Mouse (Mus musculus): Measurements from ENCODE around the gene Krt25. TPM values are rescaled to one million over a fixed set of nuclear protein-coding genes. Genes with fewer than 3 reads are reported as not detected.
A peak's percentile ranks its signal among the peaks of the same experiment; 100 is the strongest.

Krt25 gene
- 0.07 TPM in 1 of 2 replicates, not detected in the other for polyA plus RNA-seq (2016; fragmentation: Nextera tagmentation; extraction: Ambion mirVana)

- H3K4me3 ChIP-seq: no peak within 1 kb of the TSS
- H3K27ac ChIP-seq: no peak within 1 kb of the TSS
- 93% methylated on average over 11 of the region's 11 CpGs for WGBS
- H3K36me3 ChIP-seq: no peaks in the 10 kb centered on the region
- peaks cover 4% of the 10 kb centered on the region for H3K4me1 ChIP-seq (replicated peaks)
- no peaks in the 10 kb centered on the region for H3K27me3 ChIP-seq (ENCODE audit: insufficient read depth, poor library complexity, severe bottlenecking)
- H3K9me3 ChIP-seq: no peaks in the 10 kb centered on the region
- DNase-seq (ENCODE audit: low spot score): no peak
These were observed at the start of gene Krt25 for GRCm38 (mm10) chr11:99322851-99323250. Krt25 (minus strand) TSS chr11:99322951.

GRCm38 (mm10) chr11:99369853-99370451 lies 47.2 kb upstream of the Krt25 start:
- no peak for DNase-seq (ENCODE audit: low spot score)
- no peaks in the 10 kb centered on the region for H3K4me1 ChIP-seq (replicated peaks)
- H3K36me3 ChIP-seq: no peaks in the 10 kb centered on the region
- 87% methylated on average over 8 of the region's 8 CpGs for WGBS
- no peak overlapping the region for H3K27ac ChIP-seq
- H3K4me3 ChIP-seq: no peak overlapping the region
- H3K27me3 ChIP-seq (ENCODE audit: insufficient read depth, poor library complexity, severe bottlenecking): no peaks in the 10 kb centered on the region
- H3K9me3 ChIP-seq: no peaks in the 10 kb centered on the region

- 11% methylated on average over 3 of the region's 3 CpGs for WGBS
- Histone ChIP-seq H3K4me1 (replicated peaks) (no peaks in the 10 kb centered on the region), H3K27ac (no peak overlapping the region), H3K36me3 (no peaks in the 10 kb centered on the region), H3K27me3 (ENCODE audit: insufficient read depth, poor library complexity, severe bottlenecking) (no peaks in the 10 kb centered on the region), H3K9me3 (no peaks in the 10 kb centered on the region), H3K4me3 (no peak overlapping the region)
- DNase-seq (ENCODE audit: low spot score): peak; percentile 22
These were observed 46.5 kb upstream of the Krt25 start for GRCm38 (mm10) chr11:99369229-99369628.

GRCm38 (mm10) chr11:99366791-99367190 lies 44.0 kb upstream of the Krt25 start:
- Histone ChIP-seq H3K27me3 (ENCODE audit: insufficient read depth, poor library complexity, severe bottlenecking) (no peaks in the 10 kb centered on the region), H3K4me3 (no peak overlapping the region), H3K27ac (no peak overlapping the region), H3K36me3 (no peaks in the 10 kb centered on the region), H3K4me1 (replicated peaks) (no peaks in the 10 kb centered on the region), H3K9me3 (no peaks in the 10 kb centered on the region)
- 51% methylated on average over 10 of the region's 10 CpGs for WGBS
- no peak for DNase-seq (ENCODE audit: low spot score)

- Histone ChIP-seq H3K36me3 (no peaks in the 10 kb centered on the region), H3K27ac (no peak overlapping the region), H3K9me3 (no peaks in the 10 kb centered on the region), H3K4me3 (no peak overlapping the region), H3K4me1 (replicated peaks) (no peaks in the 10 kb centered on the region), H3K27me3 (ENCODE audit: insufficient read depth, poor library complexity, severe bottlenecking) (no peaks in the 10 kb centered on the region)
- 26% methylated on average over 9 of the region's 9 CpGs for WGBS
- peak; percentile 34 for DNase-seq (ENCODE audit: low spot score)
These were observed 41.7 kb upstream of the Krt25 start for GRCm38 (mm10) chr11:99364412-99364811.

- Histone ChIP-seq H3K27me3 (ENCODE audit: insufficient read depth, poor library complexity, severe bottlenecking) (no peaks in the 10 kb centered on the region), H3K4me3 (no peak overlapping the region), H3K9me3 (no peaks in the 10 kb centered on the region), H3K4me1 (replicated peaks) (no peaks in the 10 kb centered on the region), H3K27ac (no peak overlapping the region), H3K36me3 (no peaks in the 10 kb centered on the region)
- 90% methylated on average over 8 of the region's 8 CpGs for WGBS
- no peak for DNase-seq (ENCODE audit: low spot score)
These were observed 38.7 kb upstream of the Krt25 start for GRCm38 (mm10) chr11:99361423-99361822.

- H3K4me3 ChIP-seq: no peak within 1 kb of the TSS
- H3K27ac ChIP-seq: no peak within 1 kb of the TSS
- no peaks in the 10 kb centered on the region for H3K4me1 ChIP-seq (replicated peaks)
- no peaks in the 10 kb centered on the region for H3K9me3 ChIP-seq
- WGBS: 82% methylated on average over 12 of the region's 12 CpGs
- no peak for DNase-seq (ENCODE audit: low spot score)
- 0 out of 2 replicates have a peak, but pooled peaks cover 3% of the 10 kb centered on the region for H3K27me3 ChIP-seq (ENCODE audit: insufficient read depth, poor library complexity, severe bottlenecking)
- H3K36me3 ChIP-seq: no peaks in the 10 kb centered on the region
These were observed 28.3 kb upstream of the Krt25 start, which contains the start of gene Krt27 for GRCm38 (mm10) chr11:99351004-99351403. Krt27 (minus strand) TSS chr11:99351104.

- peak; percentile 40 for DNase-seq (ENCODE audit: low spot score)
- 42% methylated on average over 11 of the region's 11 CpGs for WGBS
- peak overlapping the region; percentile 40; the same call in 1 of the 2 replicates for H3K27ac ChIP-seq
- H3K27me3 ChIP-seq (ENCODE audit: insufficient read depth, poor library complexity, severe bottlenecking): no peaks in the 10 kb centered on the region
- no peak overlapping the region for H3K4me3 ChIP-seq
- no peaks in the 10 kb centered on the region for H3K9me3 ChIP-seq
- H3K36me3 ChIP-seq: no peaks in the 10 kb centered on the region
- peaks cover 9% of the 10 kb centered on the region for H3K4me1 ChIP-seq (replicated peaks)
These were observed 16.6 kb upstream of the Krt25 start for GRCm38 (mm10) chr11:99339299-99339847.

GRCm38 (mm10) chr11:99337866-99338265 lies 15.1 kb upstream of the Krt25 start, which contains the start of gene Krt26:
Krt26 (minus strand) TSS chr11:99337966.
- no peak within 1 kb of the TSS for H3K27ac ChIP-seq
- WGBS: 90% methylated on average over 11 of the region's 11 CpGs
- no peak for DNase-seq (ENCODE audit: low spot score)
- no peaks in the 10 kb centered on the region for H3K27me3 ChIP-seq (ENCODE audit: insufficient read depth, poor library complexity, severe bottlenecking)
- H3K36me3 ChIP-seq: no peaks in the 10 kb centered on the region
- no peak within 1 kb of the TSS for H3K4me3 ChIP-seq
- H3K9me3 ChIP-seq: no peaks in the 10 kb centered on the region
- peaks cover 9% of the 10 kb centered on the region for H3K4me1 ChIP-seq (replicated peaks)

GRCm38 (mm10) chr11:99333426-99333825 lies 10.7 kb upstream of the Krt25 start:
- no peaks in the 10 kb centered on the region for H3K9me3 ChIP-seq
- H3K36me3 ChIP-seq: no peaks in the 10 kb centered on the region
- DNase-seq (ENCODE audit: low spot score): no peak
- no peak overlapping the region for H3K4me3 ChIP-seq
- H3K4me1 ChIP-seq (replicated peaks): no peaks in the 10 kb centered on the region
- H3K27ac ChIP-seq: no peak overlapping the region
- WGBS: 73% methylated on average over 13 of the region's 13 CpGs
- H3K27me3 ChIP-seq (ENCODE audit: insufficient read depth, poor library complexity, severe bottlenecking): no peaks in the 10 kb centered on the region

- H3K36me3 ChIP-seq: no peaks in the 10 kb centered on the region
- 73% methylated on average over 2 of the region's 2 CpGs for WGBS
- DNase-seq (ENCODE audit: low spot score): no peak
- no peak overlapping the region for H3K27ac ChIP-seq
- H3K4me1 ChIP-seq (replicated peaks): peaks cover 4% of the 10 kb centered on the region
- H3K27me3 ChIP-seq (ENCODE audit: insufficient read depth, poor library complexity, severe bottlenecking): no peaks in the 10 kb centered on the region
- H3K4me3 ChIP-seq: no peak overlapping the region
- H3K9me3 ChIP-seq: no peaks in the 10 kb centered on the region
These were observed 6.9 kb upstream of the Krt25 start for GRCm38 (mm10) chr11:99329655-99330054.

GRCm38 (mm10) chr11:99321094-99321493 lies 1.7 kb downstream of the Krt25 start:
- no peak for DNase-seq (ENCODE audit: low spot score)
- Histone ChIP-seq H3K36me3 (no peaks in the 10 kb centered on the region), H3K4me3 (no peak overlapping the region), H3K27ac (no peak overlapping the region), H3K4me1 (replicated peaks) (no peaks in the 10 kb centered on the region), H3K9me3 (no peaks in the 10 kb centered on the region), H3K27me3 (ENCODE audit: insufficient read depth, poor library complexity, severe bottlenecking) (no peaks in the 10 kb centered on the region)
- WGBS: 86% methylated on average over 14 of the region's 14 CpGs

GRCm38 (mm10) chr11:99319127-99319526 lies 3.6 kb downstream of the Krt25 start:
- DNase-seq (ENCODE audit: low spot score): no peak
- WGBS: 82% methylated on average over 9 of the region's 9 CpGs

More at GRCm38 (mm10) chr11:99319127-99319526, 3.6 kb downstream of the Krt25 start:
- H3K27me3 ChIP-seq (ENCODE audit: insufficient read depth, poor library complexity, severe bottlenecking): no peaks in the 10 kb centered on the region
- no peaks in the 10 kb centered on the region for H3K36me3 ChIP-seq
- no peak overlapping the region for H3K4me3 ChIP-seq
- no peaks in the 10 kb centered on the region for H3K4me1 ChIP-seq (replicated peaks)
- no peak overlapping the region for H3K27ac ChIP-seq
- no peaks in the 10 kb centered on the region for H3K9me3 ChIP-seq
